Mouse (Mus musculus): Measurements from ENCODE around the gene Skor1. TPM values are rescaled to one million over a fixed set of nuclear protein-coding genes. Genes with fewer than 3 reads are reported as not detected.

Gene Skor1
- polyA plus RNA-seq, 1 experiment from 2014 or later, result 0.06 TPM

DNA sequence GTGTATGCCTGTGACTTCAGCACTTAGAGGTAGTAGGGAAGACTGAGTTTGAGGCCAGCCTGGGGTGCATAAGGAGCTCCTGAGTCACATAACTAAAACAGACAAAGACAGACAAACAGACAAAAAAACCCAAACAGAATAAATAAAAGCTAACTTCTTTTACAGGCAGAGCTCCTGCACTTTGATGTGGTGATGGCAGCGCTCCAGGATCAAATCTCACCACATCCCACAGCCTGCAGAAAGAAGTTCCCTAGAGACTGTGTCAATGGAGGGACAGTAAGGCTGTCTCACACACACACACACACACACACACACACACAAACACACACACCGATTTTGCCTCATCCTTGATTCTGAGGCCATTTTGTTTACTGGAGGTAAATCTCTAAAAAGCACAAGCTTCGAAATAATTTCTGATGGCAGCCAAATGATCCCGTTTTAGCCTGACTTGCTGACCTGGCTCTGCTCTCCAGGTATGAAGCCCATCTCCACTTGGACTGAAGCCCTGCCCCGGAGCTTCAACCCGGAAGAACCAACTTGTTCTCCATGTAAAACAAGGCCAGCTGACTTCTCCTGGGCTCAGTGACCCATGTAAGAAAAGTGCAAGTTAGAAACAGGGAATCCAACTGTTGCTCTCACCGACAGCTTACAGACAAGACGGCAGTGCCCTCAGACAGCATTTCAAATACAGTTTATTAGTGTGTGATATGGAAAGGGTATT lies 25.4 kb upstream of the Skor1 start:
- no peak for DNase-seq (ENCODE audit: low spot score)
- H3K4me1 ChIP-seq, result peaks cover 15% of the 10 kb centered on the region
- no peaks in the 10 kb centered on the region for H3K9me3 ChIP-seq
- H3K27me3 ChIP-seq (replicated peaks; ENCODE audit: low read depth, poor library complexity, severe bottlenecking), result peaks cover 26% of the 10 kb centered on the region
- H3K4me3 ChIP-seq, result no peak overlapping the region
- H3K27ac ChIP-seq (replicated peaks), result no peak overlapping the region
- 86% methylated on average over 8 of the region's 8 CpGs for WGBS
- H3K36me3 ChIP-seq (replicated peaks), result peaks cover 12% of the 10 kb centered on the region

DNA sequence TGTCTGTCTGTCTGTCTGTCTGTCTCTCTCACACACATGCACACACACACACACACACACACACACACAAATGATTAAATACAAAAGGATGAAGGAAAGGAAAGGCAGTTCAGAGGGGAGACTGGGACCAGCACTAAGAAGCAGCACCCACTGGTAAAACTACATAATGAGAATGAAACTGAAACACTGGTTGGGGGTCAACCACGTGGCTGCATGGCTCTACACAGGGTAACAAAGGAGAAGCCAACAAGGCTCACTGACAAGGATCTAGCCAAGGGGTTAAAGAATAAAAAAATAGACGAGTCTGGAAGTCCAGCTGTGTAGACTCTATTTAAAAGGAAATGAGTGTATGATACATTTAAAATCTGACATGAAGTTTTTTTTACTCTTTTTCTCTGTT lies 23.2 kb upstream of the Skor1 start:
- peaks cover 20% of the 10 kb centered on the region for H3K36me3 ChIP-seq (replicated peaks)
- H3K27ac ChIP-seq (replicated peaks), result no peak overlapping the region
- H3K4me1 ChIP-seq, result peaks cover 18% of the 10 kb centered on the region
- WGBS, result 67% methylated on average over 2 of the region's 2 CpGs
- H3K9me3 ChIP-seq, result no peaks in the 10 kb centered on the region
- DNase-seq (ENCODE audit: low spot score), result no peak
- no peak overlapping the region for H3K4me3 ChIP-seq
- peaks cover 16% of the 10 kb centered on the region; the same call in 1 of the 2 replicates for H3K27me3 ChIP-seq (replicated peaks; ENCODE audit: low read depth, poor library complexity, severe bottlenecking)

DNA sequence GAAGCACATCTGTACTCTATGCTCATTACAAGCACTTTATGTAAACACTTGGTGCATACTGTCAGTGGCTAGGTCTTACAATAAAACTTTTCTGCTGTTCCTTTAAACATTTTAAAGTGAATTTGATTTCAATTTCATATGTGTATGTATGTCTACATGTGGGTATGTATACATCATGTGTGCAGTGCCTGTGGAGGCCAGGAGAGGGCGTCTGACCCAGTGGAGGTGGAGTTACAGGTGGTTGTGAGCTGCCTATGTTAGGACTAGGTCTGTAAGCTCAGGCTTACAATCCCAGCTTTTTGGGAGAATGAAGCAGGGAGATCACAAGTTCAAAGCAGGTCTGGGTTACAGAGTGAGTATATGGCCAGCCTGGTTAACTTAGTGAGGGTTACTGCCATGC lies 20.4 kb upstream of the Skor1 start:
- 83% methylated on average over 1 of the region's 1 CpGs for whole genome bisulfite sequencing
- peaks cover 36% of the 10 kb centered on the region for H3K4me1 ChIP-seq
- DNase-seq (ENCODE audit: low spot score), result no peak
- H3K27ac ChIP-seq (replicated peaks), result no peak overlapping the region
- peaks cover 20% of the 10 kb centered on the region for H3K36me3 ChIP-seq (replicated peaks)
- no peak overlapping the region for H3K4me3 ChIP-seq
- H3K27me3 ChIP-seq (replicated peaks; ENCODE audit: low read depth, poor library complexity, severe bottlenecking), result 0 out of 2 replicates have a peak, but pooled peaks cover 5% of the 10 kb centered on the region
- H3K9me3 ChIP-seq, result no peaks in the 10 kb centered on the region

DNA sequence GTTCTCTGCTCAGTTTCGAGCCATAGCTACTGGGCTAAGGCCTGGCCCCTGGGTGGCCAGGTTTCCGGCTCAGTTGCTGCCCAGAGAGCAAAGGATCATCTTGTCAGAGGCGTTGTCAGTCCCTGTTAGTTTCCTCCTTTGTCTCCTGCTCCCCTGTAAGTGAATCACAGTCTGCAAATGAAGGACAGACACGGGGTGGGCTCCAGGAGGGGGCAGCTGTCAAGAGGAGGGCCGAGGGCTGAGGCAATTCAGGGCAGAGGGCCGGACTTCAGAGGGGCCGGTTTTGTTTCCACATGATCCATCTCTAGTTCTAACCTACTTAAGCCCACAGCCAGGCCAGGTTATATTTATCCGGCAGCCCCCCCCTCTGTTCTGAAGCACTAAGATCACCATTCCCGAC lies 16.3 kb upstream of the Skor1 start:
- Histone ChIP-seq H3K27me3 (replicated peaks; ENCODE audit: low read depth, poor library complexity, severe bottlenecking) (peaks cover 9% of the 10 kb centered on the region; the same call in 1 of the 2 replicates), H3K4me3 (no peak overlapping the region), H3K27ac (replicated peaks) (0 out of 2 replicates have a peak overlapping the region, but pooled peaks have one; percentile 26), H3K36me3 (replicated peaks) (peaks cover 51% of the 10 kb centered on the region), H3K9me3 (no peaks in the 10 kb centered on the region), H3K4me1 (peaks cover 31% of the 10 kb centered on the region)
- 22% methylated on average over 9 of the region's 9 CpGs for WGBS
- no peak for DNase-seq (ENCODE audit: low spot score)

DNA sequence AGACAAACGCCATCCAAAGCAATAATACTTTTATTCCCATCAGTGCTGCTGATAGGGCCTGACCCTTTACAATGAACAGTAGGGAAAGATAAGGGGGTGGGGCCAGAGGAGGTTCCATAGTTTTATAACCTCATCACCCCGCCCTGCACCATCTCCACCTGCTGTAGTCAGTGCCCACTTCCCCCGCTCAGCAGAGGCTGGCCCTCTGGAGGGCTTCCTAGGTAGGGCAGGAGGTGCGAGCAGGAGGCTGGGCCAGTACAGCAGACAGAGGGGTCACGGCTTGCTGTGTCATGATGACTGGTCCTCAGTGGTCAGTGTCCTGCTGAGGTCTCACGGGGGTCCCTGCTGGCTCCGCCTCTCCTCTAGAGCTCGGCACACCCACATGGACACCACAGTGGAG lies 15.0 kb upstream of the Skor1 start:
- H3K9me3 ChIP-seq, result no peaks in the 10 kb centered on the region
- peaks cover 31% of the 10 kb centered on the region for H3K4me1 ChIP-seq
- no peak overlapping the region for H3K4me3 ChIP-seq
- H3K27me3 ChIP-seq (replicated peaks; ENCODE audit: low read depth, poor library complexity, severe bottlenecking), result peaks cover 22% of the 10 kb centered on the region
- DNase-seq (ENCODE audit: low spot score), result no peak
- H3K27ac ChIP-seq (replicated peaks), result no peak overlapping the region
- H3K36me3 ChIP-seq (replicated peaks), result peaks cover 39% of the 10 kb centered on the region
- 71% methylated on average over 8 of the region's 8 CpGs for WGBS

DNA sequence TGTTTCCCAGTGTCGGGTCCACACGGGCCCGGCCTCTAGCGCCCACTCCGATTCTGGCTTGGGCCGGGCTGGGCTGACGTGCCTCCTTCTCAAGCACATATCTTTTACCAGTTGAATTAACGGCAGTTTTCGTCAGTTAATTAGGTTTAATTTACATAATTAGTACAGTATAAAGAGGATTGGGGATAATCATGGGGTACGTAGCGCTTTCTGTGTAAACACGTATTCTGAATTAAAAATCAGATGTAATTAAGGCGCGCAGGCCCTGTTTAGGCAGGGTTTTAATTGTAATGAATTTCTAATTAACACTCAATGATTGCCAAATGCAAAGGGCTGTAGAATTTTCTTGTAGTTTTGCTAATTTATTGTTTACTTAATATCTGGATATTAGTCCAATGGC lies 3.2 kb upstream of the Skor1 start:
- Histone ChIP-seq H3K4me3 (no peak overlapping the region), H3K36me3 (replicated peaks) (no peaks in the 10 kb centered on the region), H3K4me1 (peaks cover 34% of the 10 kb centered on the region), H3K27me3 (replicated peaks; ENCODE audit: low read depth, poor library complexity, severe bottlenecking) (peaks cover 93% of the 10 kb centered on the region), H3K9me3 (peaks cover 5% of the 10 kb centered on the region), H3K27ac (replicated peaks) (no peak overlapping the region)
- WGBS, result 16% methylated on average over 14 of the region's 14 CpGs
- DNase-seq (ENCODE audit: low spot score), result no peak

DNA sequence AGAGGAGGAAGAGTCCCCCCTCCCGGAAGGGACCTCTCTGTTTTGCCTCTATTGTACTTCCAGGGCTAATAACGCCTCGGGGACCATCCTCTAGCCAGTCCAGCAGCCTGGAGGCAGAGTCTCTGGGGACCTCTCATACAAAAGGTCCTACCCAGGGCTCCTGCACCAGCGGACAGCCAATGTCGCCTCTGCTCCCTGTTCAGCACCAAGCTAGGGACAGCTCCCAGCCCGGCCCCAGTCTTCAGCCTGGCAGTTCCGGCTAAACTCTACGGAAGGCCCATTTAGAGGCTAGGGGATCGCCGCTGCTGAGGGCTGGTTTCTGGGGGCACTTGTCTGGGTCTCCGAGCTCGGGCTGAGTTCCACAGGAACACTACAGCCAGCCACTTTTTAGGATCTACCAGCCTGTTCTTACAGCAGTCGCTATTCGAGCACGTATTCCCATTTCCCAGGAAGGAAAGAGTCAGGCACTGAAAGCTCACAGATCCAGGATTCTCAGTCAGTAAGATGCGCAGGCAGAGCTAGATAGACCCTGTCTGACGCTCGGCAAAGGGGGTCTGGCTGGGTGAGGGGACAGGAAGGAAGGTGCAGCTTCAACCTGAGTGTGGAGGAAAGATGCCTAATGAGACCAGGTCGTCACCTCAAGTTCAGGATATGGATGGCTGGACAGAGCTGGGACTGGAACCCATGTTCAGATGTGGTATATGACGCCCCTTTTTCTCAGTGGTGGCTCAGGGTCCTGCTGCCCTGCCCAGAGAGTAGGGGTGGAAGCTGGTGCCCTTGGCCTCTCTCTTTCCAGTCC lies 2.5 kb upstream of the Skor1 start:
- Histone ChIP-seq H3K36me3 (replicated peaks) (no peaks in the 10 kb centered on the region), H3K27ac (replicated peaks) (no peak overlapping the region), H3K27me3 (replicated peaks; ENCODE audit: low read depth, poor library complexity, severe bottlenecking) (peaks cover 95% of the 10 kb centered on the region), H3K9me3 (peaks cover 5% of the 10 kb centered on the region), H3K4me1 (peaks cover 41% of the 10 kb centered on the region), H3K4me3 (peak overlapping the region; percentile 13; the same call in 1 of the 2 replicates)
- WGBS, result 1% methylated on average over 20 of the region's 20 CpGs
- DNase-seq (ENCODE audit: low spot score), result peak; percentile 89

DNA sequence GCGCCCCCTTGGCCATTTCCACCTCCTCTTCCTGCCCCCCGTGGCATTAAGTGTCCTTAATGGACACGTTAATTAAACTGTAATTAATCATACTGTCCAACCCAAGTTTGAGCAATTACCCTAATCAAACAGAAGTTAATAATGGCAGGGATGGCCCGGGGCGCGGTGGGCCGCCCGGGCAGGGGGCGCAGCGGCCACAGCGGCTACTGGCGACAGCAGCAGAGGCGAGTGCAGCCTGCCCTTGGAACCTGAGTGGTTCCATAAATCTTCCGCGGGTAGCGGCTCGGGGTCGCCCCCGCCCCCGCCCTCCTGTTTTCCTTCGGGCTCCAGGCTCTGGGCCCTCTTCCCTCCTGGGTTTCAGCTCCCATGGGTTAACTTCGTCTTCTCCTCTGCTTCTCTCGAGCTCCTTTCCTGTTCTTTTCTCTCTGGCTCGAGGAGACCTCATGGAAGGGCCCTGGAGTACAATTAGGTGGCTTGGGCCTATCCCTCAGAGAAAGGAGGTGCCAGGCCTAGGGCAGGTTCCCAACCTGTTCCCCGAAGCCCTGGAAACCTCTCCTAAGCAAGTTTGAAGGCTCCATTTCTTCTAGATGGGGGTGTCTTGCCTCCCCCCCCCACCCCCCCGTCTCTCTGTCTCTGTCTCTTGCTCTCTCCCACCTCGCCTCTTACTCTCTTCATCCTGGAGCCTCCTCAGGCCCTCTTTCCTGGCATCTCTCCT lies 1.5 kb upstream of the Skor1 start:
- H3K27me3 ChIP-seq (replicated peaks; ENCODE audit: low read depth, poor library complexity, severe bottlenecking), result peaks cover 100% of the 10 kb centered on the region
- H3K9me3 ChIP-seq, result peaks cover 5% of the 10 kb centered on the region
- no peak overlapping the region for H3K27ac ChIP-seq (replicated peaks)
- H3K4me1 ChIP-seq, result peaks cover 51% of the 10 kb centered on the region
- H3K36me3 ChIP-seq (replicated peaks), result no peaks in the 10 kb centered on the region
- H3K4me3 ChIP-seq, result no peak overlapping the region
- WGBS, result 2% methylated on average over 27 of the region's 27 CpGs
- DNase-seq (ENCODE audit: low spot score), result peak; percentile 33

DNA sequence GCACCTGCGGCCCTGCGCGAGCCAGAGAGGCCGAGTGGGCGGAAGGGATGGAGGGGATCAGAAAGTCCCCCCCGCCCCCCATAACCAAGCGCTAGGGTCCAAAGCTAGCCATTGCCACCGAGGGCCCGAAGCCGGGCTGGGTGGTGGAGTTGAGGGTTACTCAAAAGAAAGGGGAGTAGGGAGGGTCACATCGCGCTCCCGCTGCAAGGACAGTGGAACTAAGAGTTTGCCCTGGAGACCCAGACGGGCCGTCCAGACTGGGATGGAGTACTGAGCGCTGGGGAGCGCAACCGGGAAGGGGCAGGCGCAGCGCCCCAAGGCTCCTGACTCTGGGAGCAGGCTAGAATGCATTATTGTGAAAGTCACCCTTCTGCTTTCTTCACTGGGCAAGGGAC lies 608 bp upstream of the Skor1 start:
- DNase-seq (ENCODE audit: low spot score), result peak; percentile 34
- Histone ChIP-seq H3K27me3 (replicated peaks; ENCODE audit: low read depth, poor library complexity, severe bottlenecking) (peaks cover 100% of the 10 kb centered on the region), H3K4me1 (peaks cover 60% of the 10 kb centered on the region), H3K4me3 (peak overlapping the region; percentile 60), H3K9me3 (peaks cover 5% of the 10 kb centered on the region), H3K36me3 (replicated peaks) (no peaks in the 10 kb centered on the region), H3K27ac (replicated peaks) (no peak overlapping the region)
- WGBS, result under 1% methylated on average over 20 of the region's 20 CpGs

DNA sequence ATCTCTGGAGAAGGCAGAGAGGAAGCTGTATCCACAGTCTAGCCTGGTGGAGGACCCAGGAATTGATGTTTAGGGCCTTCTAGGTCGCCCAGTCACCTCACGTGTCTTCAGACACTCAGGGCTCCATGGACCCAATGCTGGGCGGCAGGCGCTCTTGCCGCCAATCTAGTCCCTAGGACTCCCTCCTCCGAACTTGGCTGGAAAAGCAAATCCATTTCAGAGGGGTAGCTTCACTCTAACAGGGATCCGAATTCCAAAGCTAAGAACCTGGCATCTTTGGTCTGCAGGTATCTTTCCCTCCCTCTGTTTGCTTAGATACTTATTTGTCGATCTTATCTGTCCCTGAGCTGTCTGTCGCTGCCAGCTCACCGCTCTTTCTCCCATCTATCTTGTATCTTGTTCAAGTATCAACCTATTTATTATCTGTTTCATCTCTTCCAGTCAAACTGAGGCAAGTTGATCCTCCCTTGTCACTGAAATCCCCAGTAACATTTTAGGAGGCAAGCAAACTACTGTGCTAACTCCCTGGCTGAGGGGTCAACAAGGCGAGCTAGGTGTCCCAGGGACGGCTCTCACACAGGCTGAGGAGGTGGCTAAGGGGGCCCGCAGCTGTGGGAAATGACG lies 863 bp downstream of the Skor1 start:
- 1% methylated on average over 14 of the region's 14 CpGs for WGBS
- Histone ChIP-seq H3K36me3 (replicated peaks) (no peaks in the 10 kb centered on the region), H3K27ac (replicated peaks) (no peak overlapping the region), H3K9me3 (no peaks in the 10 kb centered on the region), H3K4me1 (peaks cover 74% of the 10 kb centered on the region), H3K27me3 (replicated peaks; ENCODE audit: low read depth, poor library complexity, severe bottlenecking) (peaks cover 100% of the 10 kb centered on the region), H3K4me3 (peak overlapping the region; percentile 60; the same call in 1 of the 2 replicates)
- peak; percentile 37 for DNase-seq (ENCODE audit: low spot score)

DNA sequence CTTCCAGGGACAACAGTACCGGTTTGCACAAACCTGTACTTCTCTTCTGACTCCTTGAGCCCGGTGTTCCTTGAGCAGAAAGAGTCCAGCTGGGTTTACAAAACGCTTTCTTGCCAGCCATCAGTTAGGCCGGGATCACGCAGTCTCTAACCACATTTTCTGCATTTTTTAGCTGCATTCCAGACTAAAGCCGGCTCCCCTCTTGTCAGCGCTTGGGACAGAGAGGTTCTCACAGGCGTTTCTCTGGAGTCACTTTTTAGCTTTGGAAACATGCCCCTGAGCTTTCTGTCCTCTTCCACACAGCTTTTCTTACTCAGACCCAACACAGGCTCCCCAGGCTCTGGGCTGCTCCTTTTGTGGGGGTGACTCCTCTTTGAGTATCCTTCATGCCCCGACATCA lies 1.5 kb downstream of the Skor1 start:
- no peaks in the 10 kb centered on the region for H3K9me3 ChIP-seq
- no peak for DNase-seq (ENCODE audit: low spot score)
- no peaks in the 10 kb centered on the region for H3K36me3 ChIP-seq (replicated peaks)
- H3K27ac ChIP-seq (replicated peaks), result no peak overlapping the region
- H3K27me3 ChIP-seq (replicated peaks; ENCODE audit: low read depth, poor library complexity, severe bottlenecking), result peaks cover 100% of the 10 kb centered on the region
- H3K4me1 ChIP-seq, result peaks cover 79% of the 10 kb centered on the region
- WGBS, result under 1% methylated on average over 9 of the region's 9 CpGs
- H3K4me3 ChIP-seq, result peak overlapping the region; percentile 36

DNA sequence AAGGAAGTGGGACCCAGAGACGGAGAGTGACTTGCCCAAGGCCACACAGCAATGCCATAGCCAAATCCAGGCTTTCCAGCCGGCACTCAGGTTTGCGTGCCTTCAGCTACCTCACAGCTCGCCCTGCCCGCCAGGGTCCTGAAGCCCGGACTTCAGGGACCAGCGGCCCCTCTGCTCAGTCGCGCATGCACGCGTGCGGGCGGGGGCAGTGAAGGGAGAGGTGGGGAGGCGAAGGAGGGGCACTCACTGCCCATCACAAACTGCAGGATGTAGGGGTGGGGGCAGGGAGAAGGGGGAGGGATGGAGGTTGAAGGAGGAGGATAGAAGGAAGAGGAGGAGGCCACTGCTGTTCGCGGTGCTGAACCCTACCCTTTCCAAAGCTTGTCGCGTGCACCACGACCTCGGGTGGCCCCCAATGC lies 1.9 kb downstream of the Skor1 start:
- under 1% methylated on average over 20 of the region's 20 CpGs for WGBS
- DNase-seq (ENCODE audit: low spot score), result peak; percentile 59

More for the DNA sequence above, 1.9 kb downstream of the Skor1 start:
- Histone ChIP-seq H3K9me3 (no peaks in the 10 kb centered on the region), H3K4me1 (peaks cover 83% of the 10 kb centered on the region), H3K27ac (replicated peaks) (no peak overlapping the region), H3K36me3 (replicated peaks) (no peaks in the 10 kb centered on the region), H3K27me3 (replicated peaks; ENCODE audit: low read depth, poor library complexity, severe bottlenecking) (peaks cover 100% of the 10 kb centered on the region), H3K4me3 (peak overlapping the region; percentile 36)
